Mouse (Mus musculus) stomach, postnatal 0 days (tissue): Measurements from ENCODE around the gene Snx6. TPM values are rescaled to one million over a fixed set of nuclear protein-coding genes. Genes with fewer than 3 reads are reported as not detected.

Experiments used
- ATAC-seq: fragments of 200-750 bp; cut with Nextera tagmentation; 2 replicates; pipeline ENCODE4 v1.8.0; 2017; ENCODE audit not compliant: low FRiP score, low TSS enrichment
- DNase-seq: peaks from one replicate; pipeline ENCODE4 v3.0.0-alpha.2; 2016; ENCODE audit warnings: low spot score
- H3K27ac ChIP-seq: fragments of 300-500 bp; sonication (generic); replicated peaks from 2 replicates; pipeline ENCODE4 v1.5.1; 2014; ENCODE audit warnings: mild to moderate bottlenecking, control low read depth
- H3K27me3 ChIP-seq: fragments of 300-500 bp; sonication (generic); 2 replicates; pipeline ENCODE4 v1.6.1; 2014; ENCODE audit warnings: low read length; ENCODE audit not compliant: control insufficient read depth, insufficient read depth
- H3K36me3 ChIP-seq: fragments of 300-500 bp; sonication (generic); 2 replicates; pipeline ENCODE4 v1.6.1; 2014; ENCODE audit warnings: low read length, mixed read lengths; ENCODE audit not compliant: control insufficient read depth, insufficient read depth
- H3K4me1 ChIP-seq: fragments of 300-500 bp; sonication (generic); replicated peaks from 2 replicates; pipeline ENCODE4 v1.6.1; 2014; ENCODE audit warnings: antibody characterized with exemption; ENCODE audit not compliant: control insufficient read depth, insufficient read depth
- H3K4me2 ChIP-seq: fragments of 300-500 bp; sonication (generic); replicated peaks from 2 replicates; pipeline ENCODE4 v1.6.1; 2014; ENCODE audit warnings: low read depth, mild to moderate bottlenecking, control low read depth, moderate library complexity
- H3K4me3 ChIP-seq: fragments of 300-500 bp; sonication (generic); 2 replicates; pipeline ENCODE4 v1.5.1; 2014; ENCODE audit warnings: low read depth, low read length, control low read depth
- H3K9ac ChIP-seq: fragments of 300-500 bp; sonication (generic); 2 replicates; pipeline ENCODE4 v1.6.1; 2014; ENCODE audit warnings: mild to moderate bottlenecking, low read length, control low read depth, mixed read lengths
- H3K9me3 ChIP-seq: fragments of 300-500 bp; sonication (generic); 2 replicates; pipeline ENCODE4 v1.6.1; 2016; ENCODE audit warnings: low read length; ENCODE audit not compliant: control insufficient read depth
- CTCF ChIP-seq: IDR thresholded peaks from 2 replicates; pipeline ENCODE4 v1.5.1; 2016; ENCODE audit warnings: antibody characterized with exemption, low read depth, mild to moderate bottlenecking, moderate library complexity
- EP300 ChIP-seq: optimal IDR thresholded peaks from 2 replicates; pipeline ENCODE3; 2016; ENCODE audit warnings: antibody characterized with exemption
- WGBS: fragments of 180-500 bp; shearing (Covaris S2); extraction: QIAGEN DNeasy Blood & Tissue Kit; methylation state at CpG from one replicate; pipeline ENCODE4 v1.1.7; 2014; 5-methylcytosine and 5-hydroxymethylcytosine counted together
- polyA plus RNA-seq: library from polyadenylated mRNA; unstranded; fragments of >200 nt; fragmentation: Nextera tagmentation; extraction: Ambion mirVana; gene quantifications from 2 replicates; pipeline ENCODE4 v1.2.1, GENCODE M21; 2015

The Snx6 gene
- polyA plus RNA-seq, 1 experiment from 2014 or later: 269 TPM

- H3K4me1 ChIP-seq: no peaks in the 10 kb centered on the region
- H3K36me3 ChIP-seq: no peaks in the 10 kb centered on the region
- H3K9ac ChIP-seq: no peak overlapping the region
- H3K9me3 ChIP-seq: no peaks in the 10 kb centered on the region
- no peak overlapping the region for H3K4me3 ChIP-seq
- no peak overlapping the region for H3K27ac ChIP-seq
- no peak overlapping the region for H3K4me2 ChIP-seq
- WGBS: 96% methylated on average over 3 of the region's 3 CpGs
- no peak for TF ChIP-seq EP300
- peak; percentile 68 for TF ChIP-seq CTCF
- ATAC-seq (no peak), DNase-seq (no peak)
- H3K27me3 ChIP-seq: no peaks in the 10 kb centered on the region
These were observed 29.7 kb upstream of the Snx6 start for GRCm38 (mm10) chr12:54825202-54825601.

GRCm38 (mm10) chr12:54822836-54823426, 27.4 kb upstream of the Snx6 start:
- no peak overlapping the region for H3K4me2 ChIP-seq
- no peak for DNase-seq
- no peak overlapping the region for H3K9ac ChIP-seq
- no peak; the same call in 1 of the 2 replicates for ATAC-seq
- no peak for TF ChIP-seq EP300
- no peak for TF ChIP-seq CTCF
- H3K36me3 ChIP-seq: no peaks in the 10 kb centered on the region
- no peaks in the 10 kb centered on the region for H3K27me3 ChIP-seq
- H3K4me3 ChIP-seq: no peak overlapping the region
- H3K27ac ChIP-seq: no peak overlapping the region
- 25% methylated on average over 4 of the region's 4 CpGs for WGBS
- H3K4me1 ChIP-seq: no peaks in the 10 kb centered on the region
- no peaks in the 10 kb centered on the region for H3K9me3 ChIP-seq

- WGBS: 37% methylated on average over 2 of the region's 2 CpGs
- Histone ChIP-seq H3K4me1 (no peaks in the 10 kb centered on the region), H3K4me2 (no peak overlapping the region), H3K27ac (0 out of 2 replicates have a peak overlapping the region, but pooled peaks have one; percentile 35), H3K9ac (no peak overlapping the region), H3K4me3 (no peak overlapping the region), H3K36me3 (no peaks in the 10 kb centered on the region), H3K27me3 (no peaks in the 10 kb centered on the region), H3K9me3 (no peaks in the 10 kb centered on the region)
- TF ChIP-seq EP300 (no peak), CTCF (no peak)
- DNase-seq (no peak), ATAC-seq (no peak)
These were observed 25.2 kb upstream of the Snx6 start for GRCm38 (mm10) chr12:54820684-54821161.

GRCm38 (mm10) chr12:54819181-54819935, 23.9 kb upstream of the Snx6 start:
- Histone ChIP-seq H3K27me3 (no peaks in the 10 kb centered on the region), H3K4me1 (no peaks in the 10 kb centered on the region), H3K4me3 (no peak overlapping the region), H3K9me3 (no peaks in the 10 kb centered on the region), H3K36me3 (no peaks in the 10 kb centered on the region), H3K9ac (no peak overlapping the region), H3K27ac (no peak overlapping the region), H3K4me2 (no peak overlapping the region)
- WGBS: 57% methylated on average over 6 of the region's 6 CpGs
- DNase-seq: peak; percentile 60
- no peak for TF ChIP-seq CTCF
- TF ChIP-seq EP300: no peak
- peak; percentile 47 for ATAC-seq

GRCm38 (mm10) chr12:54810142-54810541, 14.6 kb upstream of the Snx6 start:
- peaks cover 3% of the 10 kb centered on the region; the same call in 1 of the 2 replicates for H3K4me1 ChIP-seq
- H3K4me2 ChIP-seq: no peak overlapping the region
- ATAC-seq: peak; percentile 63
- no peak for TF ChIP-seq CTCF
- no peak for TF ChIP-seq EP300
- no peak overlapping the region for H3K4me3 ChIP-seq
- no peak overlapping the region for H3K27ac ChIP-seq
- no peaks in the 10 kb centered on the region for H3K27me3 ChIP-seq
- H3K9ac ChIP-seq: no peak overlapping the region
- H3K36me3 ChIP-seq: no peaks in the 10 kb centered on the region
- peak; percentile 36 for DNase-seq
- no peaks in the 10 kb centered on the region for H3K9me3 ChIP-seq
- WGBS: 24% methylated on average over 2 of the region's 2 CpGs

- H3K4me2 ChIP-seq: no peak overlapping the region
These were observed 12.0 kb upstream of the Snx6 start for GRCm38 (mm10) chr12:54807481-54807880.

More at GRCm38 (mm10) chr12:54807481-54807880, 12.0 kb upstream of the Snx6 start:
- no peak overlapping the region for H3K9ac ChIP-seq
- H3K4me3 ChIP-seq: no peak overlapping the region
- H3K9me3 ChIP-seq: no peaks in the 10 kb centered on the region
- no peaks in the 10 kb centered on the region for H3K27me3 ChIP-seq
- H3K36me3 ChIP-seq: no peaks in the 10 kb centered on the region
- 52% methylated on average over 6 of the region's 6 CpGs for WGBS
- H3K4me1 ChIP-seq: peaks cover 3% of the 10 kb centered on the region; the same call in 1 of the 2 replicates
- DNase-seq (no peak), ATAC-seq (no peak)
- no peak overlapping the region for H3K27ac ChIP-seq
- TF ChIP-seq CTCF (no peak), EP300 (no peak)
